Mouse (Mus musculus) splenic B cell, adult 2 months (primary cell): ENCODE data around the gene Vmn1r7.
"Not testable (repeated sequence)": the region's sequence is repeated elsewhere in the genome, so short reads cannot be mapped to it uniquely, and the experiment has no call there.

ENCODE experiments used
- DNase-seq: peaks from one replicate; pipeline ENCODE4 v3.0.0-alpha.2; 2011; ENCODE audit warnings: low read depth, low spot score
- H3K27me3 ChIP-seq: 2 replicates; pipeline ENCODE4 v1.6.1; 2012; ENCODE audit warnings: mild to moderate bottlenecking, low read length, moderate library complexity, mixed read lengths; ENCODE audit not compliant: control insufficient read depth, poor library complexity, insufficient read depth, severe bottlenecking
- H3K36me3 ChIP-seq: 2 replicates; pipeline ENCODE4 v1.6.1; 2012; ENCODE audit warnings: mild to moderate bottlenecking, low read length, moderate library complexity, mixed read lengths; ENCODE audit not compliant: control insufficient read depth, poor library complexity, insufficient read depth, severe bottlenecking

Vmn1r7 gene

DNA sequence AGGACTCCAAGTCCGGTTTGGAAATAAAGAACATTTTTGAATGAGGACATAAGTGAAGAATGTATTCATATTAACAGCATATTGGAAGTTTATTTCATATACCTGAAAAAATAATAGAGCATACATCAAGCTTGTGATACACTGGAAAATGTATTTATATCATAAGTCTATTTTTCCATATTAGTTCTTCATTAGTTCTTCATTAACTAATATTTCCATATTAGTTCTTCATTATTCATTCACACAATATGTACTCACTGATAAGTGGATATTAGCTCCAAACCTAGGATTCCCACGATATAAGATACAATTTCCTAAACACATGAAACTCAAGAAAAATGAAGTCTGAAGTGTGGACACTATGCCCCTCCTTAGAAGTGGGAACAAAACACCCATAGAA, at the start of gene Vmn1r7:
TSS of gene Vmn1r7 (minus strand) at position 101 of the 400 bp plus-strand sequence.
- not testable (repeated sequence) for H3K27me3 ChIP-seq, H3K36me3 ChIP-seq, DNase-seq

DNA sequence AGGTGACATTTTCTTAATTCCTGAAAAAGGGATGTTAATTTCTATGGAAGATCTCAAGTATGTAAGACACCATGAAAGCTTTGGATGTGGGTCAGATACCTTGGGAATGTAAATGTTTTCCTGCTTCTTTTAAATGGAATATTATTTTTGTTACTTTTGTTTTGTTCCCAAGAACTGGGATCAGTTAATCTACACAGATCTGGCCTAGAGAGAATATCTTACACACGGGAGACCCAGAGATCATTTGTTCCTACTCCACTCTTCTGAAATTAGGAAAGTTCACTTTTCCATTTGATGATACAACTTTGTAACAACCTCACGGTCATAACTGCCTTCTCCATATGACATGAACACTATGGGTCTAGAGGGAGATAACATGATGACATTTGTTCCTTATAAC, 41.4 kb upstream of the Vmn1r7 start, which contains the start of gene Vmn1r9:
TSS of gene Vmn1r9 (plus strand) at position 301 of the 400 bp plus-strand sequence.
- DNase-seq = no peak
- H3K36me3 ChIP-seq = no peaks in the 10 kb centered on the region

DNA sequence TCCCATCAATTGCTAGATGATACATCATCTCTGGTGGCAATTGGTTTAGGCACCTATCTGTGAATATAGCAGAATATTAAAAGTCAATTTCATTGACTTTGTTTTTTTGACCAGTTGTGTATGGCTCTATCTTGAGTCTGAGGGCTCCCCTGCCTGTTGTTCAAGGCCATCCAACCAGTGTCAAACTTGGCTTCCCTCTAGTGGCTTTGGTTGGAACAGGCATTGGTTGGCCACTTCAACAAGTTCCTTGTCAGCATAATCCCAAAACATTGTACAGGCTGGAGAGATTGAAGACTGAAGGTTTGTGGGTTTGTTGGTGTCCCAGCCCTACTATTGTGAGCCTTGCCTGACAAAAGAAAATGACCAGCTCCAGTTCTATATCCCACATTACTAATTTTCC, 38.6 kb upstream of the Vmn1r7 start:
- DNase-seq = no peak
- no peaks in the 10 kb centered on the region for H3K27me3 ChIP-seq
- H3K36me3 ChIP-seq = no peaks in the 10 kb centered on the region

More for the DNA sequence above, 41.4 kb upstream of the Vmn1r7 start, which contains the start of gene Vmn1r9:
- H3K27me3 ChIP-seq = no peaks in the 10 kb centered on the region

DNA sequence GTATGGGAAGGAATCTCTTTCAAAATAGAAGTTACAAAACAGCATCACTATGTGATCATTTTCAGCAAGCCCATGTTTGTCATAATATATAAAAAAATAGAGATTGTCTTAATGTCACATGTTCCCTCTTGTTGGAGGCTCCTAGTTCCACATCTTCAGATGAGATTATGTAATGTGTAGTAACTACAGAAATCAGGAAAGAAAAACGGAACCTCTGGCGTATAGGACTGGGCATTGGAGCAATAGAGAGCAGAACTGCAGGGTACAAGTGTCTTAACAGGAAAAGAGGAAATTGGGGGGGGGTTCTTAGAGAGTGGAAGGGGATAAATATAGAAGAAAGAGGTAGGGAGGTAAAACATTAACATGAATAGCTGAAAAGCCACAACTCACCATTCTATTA, 9.6 kb upstream of the Vmn1r7 start:
- DNase-seq = no peak

DNA sequence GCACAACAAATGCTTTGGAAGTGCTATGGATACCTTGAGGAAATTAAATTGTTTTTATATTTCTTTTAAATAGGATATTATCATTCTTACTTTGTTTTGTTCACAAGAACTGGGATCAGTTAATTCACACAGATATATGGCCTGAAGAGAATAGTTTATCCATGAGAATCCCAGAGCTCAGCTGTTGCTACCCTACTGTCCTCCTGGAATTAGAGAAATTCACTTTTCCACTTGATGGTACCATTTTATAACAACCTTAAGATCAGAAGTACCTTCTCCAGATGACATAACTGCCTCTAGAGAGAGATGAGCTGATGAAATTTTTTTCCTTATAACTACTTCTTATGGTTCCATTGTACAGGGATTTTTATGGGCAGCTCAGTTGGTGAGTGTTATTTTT, 6.9 kb upstream of the Vmn1r7 start, which contains the start of gene Vmn1r8:
TSS of gene Vmn1r8 (plus strand) at position 301 of the 400 bp plus-strand sequence.
- Histone ChIP-seq H3K36me3 (no peaks in the 10 kb centered on the region), H3K27me3 (no peaks in the 10 kb centered on the region)
- no peak for DNase-seq

More for the DNA sequence above, 9.6 kb upstream of the Vmn1r7 start:
- Histone ChIP-seq H3K36me3 (no peaks in the 10 kb centered on the region), H3K27me3 (no peaks in the 10 kb centered on the region)

DNA sequence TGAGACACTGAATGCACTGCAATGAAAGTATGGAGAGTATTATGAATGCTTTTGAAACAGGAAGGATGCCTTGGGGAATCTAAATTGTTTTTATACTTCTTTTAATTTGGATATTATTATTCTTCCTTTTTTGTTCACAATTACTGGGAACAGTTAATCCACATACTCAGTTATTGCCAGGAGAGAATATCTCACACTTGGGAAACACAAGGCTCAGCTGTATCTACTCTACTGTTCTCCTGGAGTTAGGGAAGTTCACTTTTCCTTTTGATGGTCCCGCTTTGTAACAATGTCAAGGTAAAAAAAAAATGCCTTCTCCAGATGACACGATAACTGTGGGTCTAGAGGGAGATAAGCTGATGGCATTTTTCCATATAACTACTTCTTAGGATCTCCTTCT, 28.2 kb downstream of the Vmn1r7 start, which contains the start of gene Vmn1r6:
TSS of gene Vmn1r6 (plus strand) at position 301 of the 400 bp plus-strand sequence.
- no peak for DNase-seq
- H3K36me3 ChIP-seq = no peaks in the 10 kb centered on the region
- no peaks in the 10 kb centered on the region; the same call in 1 of the 2 replicates for H3K27me3 ChIP-seq
